Mouse (Mus musculus) embryo, embryonic 11.5 days (tissue): ENCODE data around the gene Galnt4.

Source experiments
- DNase-seq: peaks from one replicate; pipeline ENCODE4 v3.0.0-alpha.2; 2012; ENCODE audit warnings: low read depth, low spot score

The Galnt4 gene

DNA sequence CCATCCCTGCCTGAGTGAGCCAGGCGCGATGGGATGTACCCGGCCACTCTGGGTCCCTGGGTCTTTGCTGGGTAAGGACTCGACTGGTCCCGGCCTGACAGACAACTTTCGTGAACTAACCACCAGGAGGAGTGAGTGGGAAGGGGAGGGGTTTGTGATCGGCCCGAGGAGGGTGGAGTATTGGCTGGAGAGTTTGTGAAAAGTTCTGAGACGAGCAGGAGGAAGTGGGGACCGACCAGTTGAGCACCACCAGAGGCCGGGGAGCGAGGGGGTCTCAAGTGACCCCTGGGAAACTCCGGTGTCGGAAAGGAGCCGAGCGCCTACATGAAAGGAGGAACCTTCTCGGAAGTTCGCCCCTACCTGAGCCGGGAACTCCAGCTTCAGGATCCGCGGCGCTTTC, at the start of gene Galnt4:
TSS of gene Galnt4 (plus strand) at position 196 of the 400 bp plus-strand sequence.
- DNase-seq = peak; percentile 68

DNA sequence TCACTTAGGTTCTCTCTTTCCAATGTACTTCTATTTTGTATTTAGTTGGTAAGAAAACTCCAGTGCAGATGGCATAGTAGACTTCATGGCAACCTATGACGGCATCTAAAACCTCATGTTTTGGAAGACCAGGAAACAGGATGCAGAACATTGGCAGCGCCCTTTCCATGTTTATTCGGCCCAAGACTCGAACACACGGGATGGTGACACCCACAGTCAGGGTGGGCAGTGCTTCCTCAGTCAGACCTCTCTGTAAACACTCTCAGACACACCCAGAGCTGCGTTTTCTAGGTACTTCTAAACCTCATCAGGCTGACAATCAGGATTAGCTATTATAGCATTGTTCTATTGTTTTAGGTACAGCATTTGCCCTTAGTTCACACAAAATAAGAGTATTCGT, 47.4 kb upstream of the Galnt4 start:
- no peak for DNase-seq

DNA sequence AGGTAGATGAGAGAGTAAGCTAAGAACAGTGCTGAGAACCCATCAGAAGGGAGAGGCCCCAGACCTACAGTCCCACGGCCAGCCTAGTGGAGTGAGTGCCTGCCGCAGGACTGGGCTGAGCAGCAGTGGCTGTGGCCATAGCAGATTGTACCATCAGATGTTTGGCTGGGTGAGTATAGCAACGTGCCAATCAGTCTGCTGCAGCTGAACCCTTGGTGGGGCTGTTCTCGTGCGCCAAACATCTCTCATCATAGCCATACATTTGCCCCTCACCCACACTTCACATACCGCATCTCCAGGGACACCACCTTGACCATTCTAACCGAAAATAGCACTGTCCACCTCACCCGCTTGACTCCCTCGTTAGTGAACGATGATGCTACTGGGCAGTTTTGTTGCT, 46.5 kb upstream of the Galnt4 start:
- DNase-seq = no peak

DNA sequence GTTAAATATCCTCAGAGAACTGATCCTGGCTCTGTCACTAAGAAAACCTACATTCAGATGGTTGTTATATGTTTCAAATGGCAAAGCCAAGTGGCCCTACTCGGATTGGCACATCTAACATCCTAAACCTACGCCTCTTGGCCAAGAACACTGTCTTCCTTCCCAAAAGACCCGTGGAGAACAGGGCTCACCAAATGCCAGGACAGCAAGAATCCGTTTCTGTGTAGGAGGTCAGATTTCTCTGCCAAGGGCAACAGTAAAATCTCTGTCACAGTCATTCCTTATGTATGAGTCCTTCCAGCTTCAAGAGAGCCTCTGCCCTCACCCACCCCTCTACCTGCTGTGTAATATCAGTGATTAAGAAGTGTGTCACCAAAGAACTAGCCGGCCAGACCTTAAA, 45.4 kb upstream of the Galnt4 start:
- DNase-seq = no peak

DNA sequence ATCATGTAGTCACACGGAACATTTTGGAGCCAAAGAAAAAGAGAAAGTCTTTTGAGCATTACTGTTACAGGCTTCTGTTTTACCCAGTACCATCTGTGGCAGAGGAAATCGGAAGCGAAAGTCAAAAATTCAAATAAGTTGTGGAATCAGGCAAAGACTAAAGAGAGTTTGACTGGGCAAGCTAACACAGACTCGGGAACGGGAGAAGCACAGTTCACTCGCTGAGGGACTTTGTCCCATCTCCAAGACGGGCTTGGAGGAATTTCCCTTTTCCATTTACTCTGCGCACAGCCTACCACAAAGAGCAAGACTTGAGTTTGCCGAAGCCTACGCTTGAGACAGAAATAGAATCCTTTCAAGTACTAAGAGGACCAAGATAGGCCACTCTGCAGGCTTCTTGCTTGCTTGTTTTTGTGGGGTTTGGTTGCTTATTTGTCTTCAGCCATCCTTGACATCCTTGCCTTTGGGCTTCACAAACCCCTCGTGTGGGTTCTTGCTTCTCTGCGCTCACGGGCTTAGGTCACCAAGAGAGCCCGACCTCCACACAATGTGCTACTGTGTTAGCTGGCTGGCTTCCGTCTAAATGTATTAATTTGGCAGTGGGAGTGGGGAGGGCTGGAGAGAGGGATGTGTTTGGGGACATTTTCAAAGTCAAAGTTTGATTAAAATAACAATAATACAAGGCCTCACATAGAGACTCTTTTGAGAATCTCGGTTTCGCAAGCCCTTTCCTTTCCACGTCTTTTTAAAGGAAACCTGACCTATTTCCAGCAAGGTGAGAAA, 31.7 kb upstream of the Galnt4 start:
- no peak for DNase-seq

DNA sequence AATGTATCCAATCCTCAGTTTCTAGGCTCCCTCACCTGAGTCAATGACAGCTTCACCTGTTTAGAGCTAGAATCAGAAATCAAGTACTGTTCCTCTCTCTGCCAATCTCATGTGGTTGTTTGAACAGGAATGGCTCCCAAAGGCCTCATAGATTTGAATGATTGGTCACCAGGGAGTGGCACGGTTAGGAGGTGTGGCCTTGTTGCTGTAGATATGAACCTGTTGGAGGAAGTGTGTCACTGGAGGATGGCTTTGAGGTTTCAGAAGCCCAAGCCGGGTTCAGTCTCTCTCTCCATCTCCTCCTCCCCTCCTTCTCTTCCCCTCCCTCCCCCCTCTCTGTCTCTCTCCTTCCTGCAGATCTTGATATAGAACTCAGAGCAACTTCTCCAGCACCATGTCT, 29.3 kb upstream of the Galnt4 start:
- no peak for DNase-seq

DNA sequence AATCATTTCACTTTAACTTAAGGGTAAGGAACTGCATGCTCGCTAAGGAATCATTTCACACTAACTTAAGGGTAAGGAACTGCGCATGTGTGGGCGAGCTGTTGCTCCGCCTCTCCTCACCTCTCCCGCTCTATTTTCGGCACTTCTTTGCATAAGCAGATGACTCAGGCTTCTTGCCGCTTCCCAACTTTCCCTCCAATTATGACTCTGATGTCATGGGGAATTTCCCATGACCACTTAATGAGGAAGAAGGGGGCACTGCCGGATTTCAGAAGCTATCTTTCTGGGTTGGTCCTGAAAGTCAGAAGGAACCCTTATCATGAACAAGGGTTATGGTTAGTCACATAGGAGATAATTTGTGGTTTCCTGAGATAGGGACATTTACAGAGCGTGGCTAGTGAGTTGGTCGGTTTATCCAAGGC, 26.4 kb upstream of the Galnt4 start:
- DNase-seq = no peak

DNA sequence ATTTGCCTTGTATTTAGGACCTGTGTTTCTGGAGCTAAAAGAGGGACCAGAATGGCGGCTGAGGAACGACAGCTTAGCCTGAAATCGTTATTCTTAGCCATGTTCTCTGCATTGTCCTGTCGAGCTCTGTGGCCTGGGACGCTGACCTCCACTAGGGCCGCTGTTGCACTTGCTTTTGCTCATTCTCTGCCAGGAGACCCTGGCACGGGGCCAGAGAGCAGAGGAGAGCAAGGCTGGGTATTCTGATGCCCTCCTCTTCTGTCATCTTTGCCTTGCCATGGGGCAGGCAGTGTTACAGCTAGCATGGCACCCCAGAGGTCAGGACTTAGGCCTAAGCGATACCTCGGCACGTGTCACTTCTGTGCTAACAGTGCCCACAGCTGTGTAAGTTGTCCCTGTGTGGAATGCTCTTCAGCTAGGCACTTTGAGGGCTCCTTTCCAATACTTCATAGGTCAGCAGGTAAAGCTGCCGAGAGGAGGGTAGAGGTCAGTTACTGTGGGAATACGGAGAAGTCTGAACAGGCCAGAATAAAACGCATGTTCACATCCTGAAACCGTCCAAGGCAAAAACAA, 24.4 kb upstream of the Galnt4 start:
- no peak for DNase-seq

DNA sequence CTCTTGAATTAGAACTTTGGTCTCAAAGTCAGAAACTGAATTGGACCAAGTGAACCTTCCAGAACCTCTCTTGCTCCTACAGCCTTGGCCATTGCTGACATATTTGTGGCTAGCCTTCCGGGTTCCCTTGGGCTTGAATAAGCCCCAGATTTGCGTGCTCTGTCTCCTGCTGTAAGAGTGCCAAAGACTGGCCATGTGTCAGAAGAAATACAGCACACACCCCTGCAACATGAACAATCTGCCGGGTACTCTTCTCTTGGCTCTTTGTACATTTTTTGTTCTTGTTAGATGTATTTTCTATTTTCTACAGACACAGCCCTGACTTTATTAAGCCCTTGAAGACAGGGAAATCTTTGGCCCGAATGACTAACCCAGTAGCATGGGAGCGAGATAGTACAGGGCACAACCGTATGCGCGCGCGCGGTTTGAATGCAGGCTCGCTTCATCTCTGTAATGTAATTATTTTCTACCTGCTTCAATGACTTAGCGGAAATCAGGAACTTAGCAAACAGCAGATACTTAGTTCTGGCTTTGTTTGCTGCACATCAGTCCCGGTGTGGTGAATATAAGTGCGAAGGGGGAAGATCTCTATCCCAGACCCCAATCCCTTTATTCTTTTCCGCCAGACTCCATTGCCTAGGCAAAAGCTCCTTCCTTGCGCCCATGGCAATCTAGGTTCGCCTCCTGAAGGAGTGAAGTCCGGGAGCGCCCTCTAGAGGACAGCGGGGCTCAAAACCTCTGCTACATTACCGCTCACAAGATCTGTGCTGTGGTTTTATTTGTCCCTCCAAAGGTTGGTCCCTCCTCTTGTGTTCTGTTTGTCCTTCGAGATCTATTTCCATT, 23.3 kb upstream of the Galnt4 start:
- peak; percentile 84 for DNase-seq

DNA sequence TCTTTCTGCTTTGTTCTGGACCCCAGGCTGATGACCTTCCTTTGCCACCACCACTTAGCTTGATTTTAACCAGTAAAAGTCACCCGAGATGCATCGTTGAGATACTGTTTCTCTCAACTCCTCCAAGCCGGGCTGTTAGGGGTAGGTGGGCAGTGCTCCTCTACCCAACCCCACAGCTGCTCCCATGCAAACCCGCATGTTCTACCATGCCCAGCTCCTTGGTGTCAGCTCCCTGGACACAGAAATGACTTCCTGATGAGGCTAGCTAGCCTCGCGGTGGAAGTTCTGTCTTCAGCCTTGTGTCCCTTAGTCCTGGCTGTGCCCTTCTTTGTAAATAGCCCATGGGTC, 22.7 kb upstream of the Galnt4 start:
- no peak for DNase-seq

DNA sequence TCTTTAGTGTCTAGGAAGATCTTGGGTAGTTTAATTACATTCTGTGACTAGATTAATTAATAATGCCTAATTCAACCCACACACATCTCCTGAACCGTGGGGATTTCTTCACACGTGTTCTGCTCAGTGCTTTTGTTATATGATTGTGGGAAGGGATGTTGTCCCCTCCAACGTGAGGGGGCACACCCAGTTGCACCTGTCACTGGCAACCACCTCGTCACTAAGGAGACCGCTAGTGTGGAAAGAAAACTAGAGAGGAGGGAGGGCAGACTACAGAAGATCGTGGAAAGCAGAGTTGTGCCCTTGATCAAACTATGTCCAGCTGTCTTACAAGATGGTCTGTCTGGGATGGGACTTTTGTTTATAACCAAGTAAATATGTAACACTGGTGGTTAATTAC, 21.9 kb upstream of the Galnt4 start:
- no peak for DNase-seq

DNA sequence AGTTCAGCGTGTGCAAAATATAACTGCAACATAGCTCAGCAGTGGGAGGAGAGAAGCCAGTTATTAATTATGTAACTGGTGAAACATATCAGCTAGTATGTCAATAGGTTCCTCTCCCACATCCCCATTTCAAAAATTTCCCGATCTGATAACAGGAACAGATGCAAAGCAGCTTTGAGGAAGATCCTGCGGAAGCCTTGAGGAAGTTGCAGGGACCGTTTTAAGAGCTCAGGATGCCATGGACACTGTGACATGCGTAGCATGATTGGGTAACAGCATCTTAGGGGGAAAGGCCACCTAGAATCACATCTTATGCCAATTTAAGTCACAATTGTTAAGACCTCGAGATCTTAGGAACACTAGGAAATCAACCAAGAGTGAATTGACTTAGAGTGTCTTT, 18.1 kb upstream of the Galnt4 start:
- no peak for DNase-seq

DNA sequence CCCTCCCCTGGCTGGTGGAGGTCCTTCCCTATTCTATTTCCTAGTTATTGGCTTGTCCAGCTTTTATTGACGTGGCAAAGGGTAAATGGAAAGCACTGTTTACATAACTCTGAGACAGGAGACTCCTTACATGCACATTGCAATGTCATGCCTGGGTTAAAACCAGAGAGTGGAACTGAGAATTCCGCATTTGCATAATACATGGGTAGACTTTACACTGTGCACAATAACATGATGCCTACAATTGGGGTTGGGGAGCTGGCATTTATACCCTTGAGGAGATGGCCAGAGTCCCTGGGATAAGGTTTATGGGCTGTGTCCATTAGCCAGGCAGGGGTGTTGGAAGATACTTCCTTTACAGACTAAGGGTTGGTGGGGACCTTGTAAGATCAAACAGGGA, 14.6 kb upstream of the Galnt4 start:
- no peak for DNase-seq

DNA sequence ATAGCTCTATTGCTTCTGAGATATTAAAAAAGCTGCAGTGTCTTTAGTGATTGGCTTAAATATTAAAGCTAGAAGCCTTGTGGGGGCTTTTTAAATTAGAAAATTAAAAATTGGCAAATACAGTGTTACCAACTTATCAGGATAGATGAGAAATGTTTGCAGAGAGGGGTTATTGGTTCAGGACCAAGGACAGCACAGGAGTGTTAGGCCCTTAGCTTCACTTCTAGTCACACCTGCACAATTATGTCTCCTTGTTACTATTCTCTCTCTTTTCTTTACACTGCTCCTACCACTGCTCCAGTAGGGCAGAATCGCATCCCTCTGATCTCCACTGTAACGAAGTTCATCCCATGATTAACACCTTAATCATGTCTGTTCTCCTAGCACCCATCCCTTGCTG, 12.8 kb upstream of the Galnt4 start:
- DNase-seq = no peak

DNA sequence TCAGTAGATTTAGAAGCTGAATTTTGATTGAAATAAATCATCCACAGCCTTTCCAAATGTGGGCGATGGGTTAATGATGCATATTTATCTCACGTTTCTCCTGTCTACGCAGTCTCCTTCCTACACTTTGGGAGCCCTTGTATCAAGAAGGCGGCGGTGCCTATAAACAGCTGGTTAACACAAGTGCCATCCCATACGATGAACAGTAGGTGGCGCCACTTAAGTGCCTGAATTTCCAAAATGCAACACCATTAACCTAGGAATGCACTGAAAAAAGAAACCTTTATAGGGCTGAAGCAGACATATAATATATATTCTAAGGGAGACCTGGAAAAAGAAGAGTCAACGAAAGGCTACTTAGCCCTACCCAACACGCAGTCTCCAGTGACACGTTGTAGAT, 10.6 kb upstream of the Galnt4 start:
- no peak for DNase-seq

DNA sequence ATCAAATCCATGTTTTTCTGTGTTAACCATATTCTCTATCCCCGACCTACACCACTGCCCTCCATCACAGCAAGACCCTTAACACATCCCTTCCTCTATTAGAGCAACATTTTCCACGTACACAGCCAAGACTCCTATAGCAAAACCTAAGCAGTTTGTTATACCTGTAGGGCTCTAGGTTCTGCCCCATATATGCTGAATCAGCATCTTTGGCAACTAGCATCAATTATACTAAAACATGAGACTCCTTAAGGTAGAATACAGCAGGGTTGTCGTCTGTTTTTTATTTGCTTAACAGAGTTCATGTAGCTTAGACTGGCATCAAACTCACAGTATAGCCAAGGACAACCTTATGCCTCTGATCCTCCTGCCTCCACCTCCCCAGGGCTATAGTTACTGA, 2.4 kb upstream of the Galnt4 start:
- no peak for DNase-seq

DNA sequence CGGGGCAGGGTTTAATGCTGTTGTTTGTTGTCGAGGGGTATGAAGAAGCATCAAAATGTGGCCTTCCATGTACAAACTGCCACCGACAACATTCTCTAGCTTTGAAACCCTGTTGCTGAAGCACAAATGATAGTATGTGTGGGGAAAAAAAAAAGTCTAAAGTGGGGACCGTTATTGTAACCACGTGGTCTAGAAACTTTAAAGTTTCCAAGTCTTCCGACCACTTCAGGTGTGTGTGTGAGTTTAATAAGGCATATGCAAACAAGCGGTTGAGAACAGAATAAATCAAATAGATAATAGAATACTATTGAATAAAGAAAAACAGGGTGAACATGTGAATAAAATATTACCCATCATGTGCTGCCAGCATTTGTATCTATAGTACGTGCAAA, 1.7 kb upstream of the Galnt4 start:
- DNase-seq = no peak

DNA sequence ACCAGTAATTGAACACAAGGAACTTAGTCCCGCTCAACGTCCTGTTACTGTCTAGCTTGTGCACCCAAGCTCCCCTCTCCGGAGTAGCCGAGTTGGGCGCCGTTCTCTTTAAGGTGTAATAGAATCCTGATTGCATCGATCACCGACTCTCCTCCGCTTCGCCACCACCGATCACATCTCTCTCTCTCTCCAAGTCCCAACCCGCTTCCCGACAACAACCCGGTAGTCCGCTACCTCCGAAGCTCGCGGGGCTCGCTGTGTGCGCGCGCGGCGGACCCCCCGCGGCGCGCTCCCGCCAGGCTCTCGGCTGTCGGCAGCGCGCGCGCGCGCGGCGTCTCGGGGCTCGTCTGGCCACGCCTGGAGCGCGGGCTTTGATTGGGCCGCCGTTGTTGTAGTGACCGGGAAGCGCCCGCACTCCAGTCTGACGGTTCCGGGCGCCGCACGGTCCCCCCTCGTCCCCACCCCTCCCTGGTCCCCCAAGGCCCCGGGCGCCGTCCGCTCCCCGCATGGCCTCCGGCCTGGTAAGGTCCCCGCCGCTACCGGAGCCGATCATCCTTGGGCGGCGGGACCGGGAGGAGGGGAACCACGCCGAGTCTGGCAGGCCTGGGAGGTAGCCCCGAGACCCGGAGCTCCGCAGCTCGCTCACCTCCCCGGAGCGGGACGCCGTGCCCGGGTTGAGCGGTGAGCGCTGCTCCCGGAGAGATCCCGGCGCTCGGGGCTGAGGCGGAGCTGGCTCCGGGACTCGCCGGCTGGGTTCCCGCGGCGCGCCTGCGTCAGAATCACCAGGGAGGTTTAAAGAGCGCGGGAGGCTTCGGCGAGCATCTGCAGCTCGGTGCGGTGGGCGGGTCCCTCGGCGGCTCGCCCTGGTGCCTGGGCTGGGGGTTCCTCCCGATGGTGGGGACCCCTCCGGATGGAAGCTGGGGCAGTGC, 992 bp upstream of the Galnt4 start, which contains the start of gene Poc1b:
TSS of gene Poc1b (plus strand) at position 334 of the 929 bp plus-strand sequence.
- peak; percentile 81 for DNase-seq

DNA sequence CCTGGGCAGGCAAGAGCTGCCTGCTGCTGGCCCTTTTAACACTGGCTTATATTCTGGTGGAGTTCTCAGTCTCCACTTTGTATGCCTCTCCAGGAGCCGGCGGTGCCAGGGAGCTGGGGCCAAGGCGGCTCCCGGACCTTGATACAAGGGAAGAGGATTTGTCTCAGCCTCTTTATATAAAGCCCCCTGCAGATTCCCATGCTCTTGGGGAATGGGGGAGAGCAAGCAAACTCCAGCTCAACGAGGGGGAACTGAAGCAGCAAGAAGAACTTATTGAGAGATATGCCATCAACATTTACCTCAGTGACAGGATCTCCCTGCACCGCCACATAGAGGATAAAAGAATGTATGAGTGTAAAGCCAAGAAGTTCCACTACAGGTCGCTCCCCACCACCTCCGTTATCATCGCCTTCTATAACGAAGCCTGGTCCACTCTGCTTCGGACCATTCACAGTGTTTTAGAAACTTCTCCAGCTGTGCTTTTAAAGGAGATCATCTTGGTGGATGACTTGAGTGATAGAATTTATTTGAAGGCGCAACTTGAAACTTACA, 548 bp downstream of the Galnt4 start:
- DNase-seq = no peak

DNA sequence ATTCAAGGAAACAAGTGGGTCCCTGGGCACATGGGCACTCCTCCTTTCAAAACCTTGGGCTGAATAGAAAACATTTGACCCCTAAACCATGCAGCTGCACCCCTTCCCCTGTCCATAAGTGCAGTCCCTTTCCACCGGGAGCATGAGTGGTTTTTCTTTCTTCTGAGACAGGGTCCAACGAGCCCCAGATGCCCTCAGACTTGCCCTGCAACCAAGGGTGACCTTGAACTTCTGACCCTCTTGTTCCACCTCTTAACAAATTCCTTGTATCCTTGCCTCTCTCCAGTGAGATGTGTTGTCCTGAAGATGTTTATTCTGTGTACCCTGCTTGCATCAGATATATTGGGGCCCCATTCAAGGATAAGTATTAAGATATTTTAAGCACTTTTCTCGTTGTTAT, 5.6 kb downstream of the Galnt4 start:
- DNase-seq = no peak

DNA sequence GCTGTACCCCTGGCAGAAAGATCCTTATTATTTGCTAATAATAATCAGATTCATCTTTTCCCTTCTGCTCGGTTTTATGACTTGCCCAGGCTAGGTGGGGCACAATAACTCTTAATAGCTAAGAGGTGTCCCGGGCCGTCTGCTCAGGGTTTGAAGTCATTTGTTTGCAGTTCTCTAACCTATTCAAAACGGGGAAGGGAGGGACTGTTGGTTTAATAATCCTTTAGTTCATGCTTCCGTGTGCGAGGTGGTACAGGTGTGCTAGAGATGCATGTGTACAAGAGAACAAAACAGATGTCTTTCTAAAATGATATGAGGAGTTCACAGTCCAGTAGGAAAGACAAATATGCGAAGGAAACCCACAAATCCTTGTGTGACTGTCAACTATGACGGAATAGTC, 6.3 kb downstream of the Galnt4 start:
- no peak for DNase-seq
